Mouse (Mus musculus): ENCODE results near the gene Vgll4.

- TF ChIP-seq GATA1 (IDR thresholded peaks at IDR 0.05; ENCODE audit: low read length) (no peak), TAL1 (IDR thresholded peaks at IDR 0.05; ENCODE audit: low read length) (no peak)
Observed at GRCm38 (mm10) chr6:114961276-114962068, 8.3 kb downstream of the Vgll4 start.

All from erythroblast, embryonic 14.5 days (primary cell).